Mouse (Mus musculus) MEL (cell line): ENCODE measurements around the gene Six1. TPM values are rescaled to one million over a fixed set of nuclear protein-coding genes. Genes with fewer than 3 reads are reported as not detected.

Experiments
- DNase-seq: peaks from one replicate; pipeline ENCODE4 v3.0.0; 2011; ENCODE audit warnings: low read depth, low spot score
- H3K27ac ChIP-seq: 2 replicates; pipeline ENCODE4 v1.5.1; 2012; ENCODE audit warnings: low read depth, mild to moderate bottlenecking, control low read depth, low read length, moderate library complexity; ENCODE audit not compliant: control insufficient read depth
- H3K27me3 ChIP-seq, 2 experiments: fragments of 150-350 bp in 1 of 2; sonication (generic) in 1 of 2; 2 replicates each; pipeline ENCODE4 v1.6.1; 2012; ENCODE audit warnings: low read length in 2 of 2, mild to moderate bottlenecking in 2 of 2, improper control_type of control experiment in 1 of 2, moderate library complexity in 1 of 2; ENCODE audit not compliant: insufficient read depth in 2 of 2, control insufficient read depth in 1 of 2
- H3K36me3 ChIP-seq, 2 experiments: 2 replicates each; pipeline ENCODE4 v1.6.1; 2012 to 2014; ENCODE audit warnings: low read length in 2 of 2, improper control_type of control experiment in 1 of 2, inconsistent platforms in 1 of 2, mild to moderate bottlenecking in 1 of 2; ENCODE audit not compliant: insufficient read depth in 2 of 2, control insufficient read depth in 1 of 2
- H3K4me1 ChIP-seq, 2 experiments: fragments of 150-350 bp in 1 of 2; sonication (generic) in 1 of 2; 2 replicates each; pipeline ENCODE4 v1.6.1; 2012; ENCODE audit warnings: low read length in 2 of 2, improper control_type of control experiment in 1 of 2, mild to moderate bottlenecking in 1 of 2; ENCODE audit not compliant: insufficient read depth in 2 of 2, control insufficient read depth in 1 of 2
- H3K4me3 ChIP-seq, 2 experiments: fragments of 150-350 bp in 1 of 2; sonication (generic) in 1 of 2; 2 replicates each; pipeline ENCODE4 v1.5.1; 2012; ENCODE audit warnings: low read depth in 2 of 2, low read length in 2 of 2, mild to moderate bottlenecking in 2 of 2, moderate library complexity in 2 of 2, control low read depth in 1 of 2, improper control_type of control experiment in 1 of 2; ENCODE audit not compliant: control insufficient read depth in 1 of 2, insufficient read depth in 1 of 2
- H3K79me2 ChIP-seq: 2 replicates; pipeline ENCODE4 v1.6.1; 2012; ENCODE audit warnings: mild to moderate bottlenecking, low read length, moderate library complexity; ENCODE audit not compliant: control insufficient read depth, poor library complexity, insufficient read depth
- H3K9ac ChIP-seq: 2 replicates; pipeline ENCODE4 v1.6.1; 2012; ENCODE audit warnings: low read depth, mild to moderate bottlenecking, control low read depth, low read length, moderate library complexity; ENCODE audit not compliant: control insufficient read depth, poor library complexity, severe bottlenecking
- H3K9me3 ChIP-seq: fragments of 150-350 bp; sonication (generic); replicated peaks from 2 replicates; pipeline ENCODE4 v1.6.1; 2012; ENCODE audit warnings: mild to moderate bottlenecking, low read length, improper control_type of control experiment, moderate library complexity; ENCODE audit not compliant: insufficient read depth
- E2F4 ChIP-seq: IDR thresholded peaks from 2 replicates; pipeline ENCODE4 v1.6.1; 2011; ENCODE audit warnings: low read depth, low read length, improper control_type of control experiment, borderline replicate concordance
- ETS1 ChIP-seq: IDR thresholded peaks from 2 replicates; pipeline ENCODE4 v1.6.1; 2012; ENCODE audit warnings: low read depth, mild to moderate bottlenecking, inconsistent platforms, low read length, improper control_type of control experiment, moderate library complexity
- KAT2A ChIP-seq: conservative IDR thresholded peaks from 2 replicates; pipeline ENCODE4 v1.6.1; 2012; ENCODE audit warnings: low read depth, low read length, improper control_type of control experiment, inconsistent platforms
- MXI1 ChIP-seq: IDR thresholded peaks from 2 replicates; pipeline ENCODE4 v1.6.1; 2011; ENCODE audit warnings: mild to moderate bottlenecking, low read depth, low read length, improper control_type of control experiment
- POLR2AphosphoS5 ChIP-seq: IDR thresholded peaks from 2 replicates; pipeline ENCODE4 v1.6.1; 2012; ENCODE audit warnings: low read depth, borderline replicate concordance, mild to moderate bottlenecking, inconsistent platforms, low read length, moderate library complexity, mixed read lengths
- SMC3 ChIP-seq: IDR thresholded peaks from 2 replicates; pipeline ENCODE4 v1.6.1; 2011; ENCODE audit warnings: low read depth, low read length, improper control_type of control experiment
- TAL1 ChIP-seq: IDR thresholded peaks from 2 replicates; pipeline ENCODE4 v1.6.1; 2012; ENCODE audit warnings: mild to moderate bottlenecking, inconsistent platforms, low read length, moderate library complexity, mixed read lengths
- TBP ChIP-seq: IDR thresholded peaks from 2 replicates; pipeline ENCODE4 v1.8.0; 2011; ENCODE audit warnings: low read depth, low read length, improper control_type of control experiment
- USF2 ChIP-seq, 2 experiments: IDR thresholded peaks; 2 replicates each; pipeline ENCODE4 v1.6.1; 2011 to 2012; ENCODE audit warnings: improper control_type of control experiment in 2 of 2, low read length in 2 of 2, borderline replicate concordance in 1 of 2, inconsistent platforms in 1 of 2, low read depth in 1 of 2, mild to moderate bottlenecking in 1 of 2; ENCODE audit not compliant: insufficient read depth in 1 of 2
- polyA plus RNA-seq, 2 experiments: library from polyadenylated mRNA; stranded (reverse) in 1 of 2; unstranded in 1 of 2; fragments of >175 nt in 1 of 2; fragments of >200 nt in 1 of 2; gene quantifications; 2 replicates each; pipeline versions ENCODE4 v1.2.1 to v1.2.4; 2012; ENCODE audit warnings: low replicate concordance in 2 of 2, low read depth in 1 of 2; ENCODE audit not compliant: insufficient read length in 2 of 2, insufficient read depth in 1 of 2, missing spikeins in 1 of 2
- total RNA-seq: library from RNA; depleted of rRNA; stranded (reverse); fragments of 300-350 nt; gene quantifications from 2 replicates; pipeline ENCODE4 v1.2.3, GENCODE M21; 2012

Gene Six1
- total and polyA plus RNA-seq, 3 experiments, result not detected

- Histone ChIP-seq H3K9me3 (no peaks in the 10 kb centered on the region), H3K9ac (no peak overlapping the region), H3K4me3 (no peak overlapping the region), H3K27ac (no peak overlapping the region), H3K27me3 (no peaks in the 10 kb centered on the region), H3K4me1 (no peaks in the 10 kb centered on the region), H3K36me3 (no peaks in the 10 kb centered on the region), H3K79me2 (no peaks in the 10 kb centered on the region)
- DNase-seq, result no peak
- TF ChIP-seq KAT2A (no peak), E2F4 (no peak), TAL1 (no peak), POLR2AphosphoS5 (no peak), SMC3 (no peak), ETS1 (no peak)
Measured at GRCm38 (mm10) chr12:73054576-73055185, 994 bp upstream of the Six1 start.

- no peaks in the 10 kb centered on the region for H3K9me3 ChIP-seq
- H3K79me2 ChIP-seq, result no peaks in the 10 kb centered on the region
- no peaks in the 10 kb centered on the region for H3K27me3 ChIP-seq
- no peak overlapping the region for H3K9ac ChIP-seq
- H3K4me3 ChIP-seq, result no peak overlapping the region
- no peak overlapping the region for H3K27ac ChIP-seq
- no peak for TF ChIP-seq USF2 (IDR thresholded peaks at IDR 0.05; ENCODE audit: borderline replicate concordance in 1 of 2, insufficient read depth in 1 of 2, low read depth in 1 of 2, low read length in 2 of 2)
- H3K4me1 ChIP-seq, result no peaks in the 10 kb centered on the region
- DNase-seq, result no peak
- no peaks in the 10 kb centered on the region for H3K36me3 ChIP-seq
Measured at GRCm38 (mm10) chr12:73052651-73053591, 766 bp downstream of the Six1 start.

- no peak overlapping the region for H3K4me3 ChIP-seq
- H3K79me2 ChIP-seq, result no peaks in the 10 kb centered on the region
- H3K9ac ChIP-seq, result no peak overlapping the region
- H3K9me3 ChIP-seq, result no peaks in the 10 kb centered on the region
- no peaks in the 10 kb centered on the region for H3K36me3 ChIP-seq
- no peak overlapping the region for H3K27ac ChIP-seq
- TF ChIP-seq MXI1, result no peak
- TF ChIP-seq TBP, result no peak
- H3K27me3 ChIP-seq, result no peaks in the 10 kb centered on the region; a peak in 1 of 4 replicates
- no peak for DNase-seq
- H3K4me1 ChIP-seq, result no peaks in the 10 kb centered on the region
Measured at GRCm38 (mm10) chr12:73052036-73052650, 1.5 kb downstream of the Six1 start.
